Mouse (Mus musculus) forebrain, embryonic 10.5 days (tissue): ENCODE results near the gene Serping1. TPM values are rescaled to one million over a fixed set of nuclear protein-coding genes. Genes with fewer than 3 reads are reported as not detected.
"Not testable (repeated sequence)": the region's sequence is repeated elsewhere in the genome, so short reads cannot be mapped to it uniquely, and the experiment has no call there.

ENCODE experiments used
- DNase-seq: peaks from one replicate; pipeline ENCODE4 v3.0.0-alpha.2; 2017; ENCODE audit warnings: low spot score; ENCODE audit errors: extremely low spot score
- H3K27ac ChIP-seq: fragments of 300-500 bp; sonication (generic); 2 replicates; pipeline ENCODE4 v1.5.1; 2016; ENCODE audit warnings: mild to moderate bottlenecking
- H3K27me3 ChIP-seq: fragments of 300-500 bp; sonication (generic); 2 replicates; pipeline ENCODE4 v1.6.1; 2016; ENCODE audit warnings: mild to moderate bottlenecking; ENCODE audit not compliant: poor library complexity, severe bottlenecking
- H3K36me3 ChIP-seq: fragments of 300-500 bp; sonication (generic); replicated peaks from 2 replicates; pipeline ENCODE4 v1.6.1; 2016; ENCODE audit warnings: mild to moderate bottlenecking, moderate library complexity
- H3K4me1 ChIP-seq: fragments of 300-500 bp; sonication (generic); 2 replicates; pipeline ENCODE4 v1.6.1; 2016
- H3K4me3 ChIP-seq: fragments of 300-500 bp; sonication (generic); 2 replicates; pipeline ENCODE4 v1.5.1; 2016; ENCODE audit warnings: mild to moderate bottlenecking, moderate library complexity
- H3K9me3 ChIP-seq: fragments of 300-500 bp; sonication (generic); 2 replicates; pipeline ENCODE4 v1.6.1; 2016; ENCODE audit warnings: mild to moderate bottlenecking, moderate library complexity
- WGBS: fragments of 180-500 bp; shearing (Covaris S2); methylation state at CpG from one replicate; pipeline ENCODE4 v1.1.7; 2016; 5-methylcytosine and 5-hydroxymethylcytosine counted together
- polyA plus RNA-seq: library from polyadenylated mRNA; unstranded; fragments of >200 nt; fragmentation: Nextera tagmentation; extraction: Ambion mirVana; gene quantifications from 2 replicates; pipeline ENCODE4 v1.2.1, GENCODE M21; 2016

Gene Serping1
- polyA plus RNA-seq = 22.7 and 23.2 TPM in 2 replicates

DNA sequence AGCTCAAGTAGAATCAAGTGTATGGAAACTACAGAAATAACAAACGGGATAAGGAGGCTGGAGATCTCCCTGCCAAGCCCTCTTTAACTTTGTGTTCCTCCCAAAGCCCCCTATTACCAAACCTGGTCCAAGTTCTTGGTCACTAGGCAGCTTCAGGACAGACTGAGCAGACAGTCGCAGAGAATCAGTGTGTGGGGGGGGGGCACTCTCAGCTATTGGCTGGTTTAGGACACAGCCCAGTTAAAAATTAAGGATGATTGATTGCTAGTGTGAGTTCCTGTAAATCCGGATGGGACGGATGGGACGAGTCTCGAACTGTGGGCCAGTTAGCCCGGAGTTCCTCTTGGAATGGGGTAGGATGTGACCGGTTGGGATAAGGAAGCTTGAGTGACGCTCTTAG, at the start of gene Serping1:
Gene Serping1, minus strand, starts transcription at position 204 of the 400 bp plus-strand sequence.
- DNase-seq = peak; percentile 23
- Histone ChIP-seq H3K27me3 (no peaks in the 10 kb centered on the region), H3K9me3 (no peaks in the 10 kb centered on the region), H3K36me3 (no peaks in the 10 kb centered on the region), H3K4me1 (peaks cover 35% of the 10 kb centered on the region), H3K27ac (peak within 1 kb of the TSS; percentile 89), H3K4me3 (peak within 1 kb of the TSS; percentile 47)
- 68% methylated on average over 9 of the region's 9 CpGs for WGBS

DNA sequence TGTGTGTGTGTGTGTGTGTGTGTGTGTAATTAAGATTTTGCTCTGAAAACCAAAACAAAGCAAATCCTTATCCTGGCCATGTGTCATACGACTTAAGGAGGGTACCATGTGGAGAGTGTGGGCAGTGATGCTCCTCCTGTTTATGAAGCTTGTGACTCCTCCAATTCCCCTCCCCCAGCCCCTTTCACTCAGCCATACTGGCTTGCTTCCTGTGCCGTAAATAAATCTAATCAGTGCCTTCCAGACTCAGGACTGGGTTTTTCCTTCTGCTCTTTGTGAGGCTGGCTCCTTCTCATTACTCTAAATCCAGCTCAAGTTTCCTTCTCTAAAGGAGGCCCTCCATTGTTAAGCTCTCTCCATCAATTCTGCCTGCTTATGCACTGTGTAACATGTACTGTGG, 48.0 kb upstream of the Serping1 start:
- Histone ChIP-seq H3K27ac (no peak overlapping the region), H3K4me3 (no peak overlapping the region), H3K36me3 (peaks cover 1% of the 10 kb centered on the region), H3K4me1 (peaks cover 13% of the 10 kb centered on the region), H3K9me3 (no peaks in the 10 kb centered on the region), H3K27me3 (no peaks in the 10 kb centered on the region; the same call in 1 of the 2 replicates)
- no peak for DNase-seq
- 57% methylated on average over 2 of the region's 2 CpGs for WGBS

DNA sequence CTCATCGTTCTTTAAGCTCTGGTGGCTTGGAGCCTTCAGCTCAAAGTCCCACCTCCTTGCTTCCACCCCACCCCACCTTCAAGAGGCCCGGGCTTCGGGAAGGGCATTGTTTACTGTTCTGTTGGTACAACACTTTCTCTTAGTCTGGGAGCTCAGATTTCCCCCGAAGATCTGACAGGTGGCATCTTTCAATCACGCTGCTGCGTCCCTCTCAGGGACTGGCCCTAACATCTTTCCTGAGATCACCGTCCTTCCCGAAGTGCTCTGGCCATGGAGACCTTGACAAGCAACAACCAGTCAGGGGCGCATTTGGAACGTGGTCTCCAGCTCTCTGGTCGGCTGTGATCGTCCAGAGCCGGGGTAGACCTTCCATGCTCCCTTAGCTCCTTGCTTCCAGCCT, 47.3 kb upstream of the Serping1 start, which contains the start of gene Smtnl1:
Gene Smtnl1, minus strand, starts transcription at position 101 of the 400 bp plus-strand sequence.
- WGBS = 69% methylated on average over 13 of the region's 13 CpGs
- DNase-seq = no peak
- no peaks in the 10 kb centered on the region for H3K9me3 ChIP-seq
- no peaks in the 10 kb centered on the region for H3K36me3 ChIP-seq
- no peaks in the 10 kb centered on the region; the same call in 1 of the 2 replicates for H3K27me3 ChIP-seq
- H3K27ac ChIP-seq = no peak within 1 kb of the TSS
- no peak within 1 kb of the TSS for H3K4me3 ChIP-seq
- peaks cover 6% of the 10 kb centered on the region for H3K4me1 ChIP-seq

DNA sequence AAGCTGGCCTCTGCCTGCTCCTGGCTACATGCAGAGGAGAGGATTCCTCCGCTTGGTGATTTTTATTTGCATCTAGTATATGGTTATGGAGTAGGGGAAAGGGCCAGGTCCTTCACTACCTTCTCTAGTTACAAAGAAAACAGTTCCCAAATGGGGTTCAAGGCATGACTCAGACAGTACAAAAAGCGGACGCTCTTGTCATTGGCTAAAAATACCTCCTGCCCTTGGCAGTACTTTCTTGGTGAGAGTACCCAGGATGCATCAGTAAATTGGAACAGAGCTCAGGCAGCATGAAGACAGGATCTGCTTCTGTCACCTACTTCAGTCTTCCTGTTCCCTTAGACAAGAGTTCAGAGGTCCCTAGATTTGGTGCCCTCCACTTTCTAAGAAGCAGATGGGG, 44.6 kb upstream of the Serping1 start:
- Histone ChIP-seq H3K4me1 (peaks cover 4% of the 10 kb centered on the region; the same call in 1 of the 2 replicates), H3K27ac (no peak overlapping the region), H3K27me3 (no peaks in the 10 kb centered on the region; the same call in 1 of the 2 replicates), H3K9me3 (no peaks in the 10 kb centered on the region), H3K4me3 (no peak overlapping the region), H3K36me3 (no peaks in the 10 kb centered on the region)
- WGBS = 78% methylated on average over 3 of the region's 3 CpGs
- no peak for DNase-seq

DNA sequence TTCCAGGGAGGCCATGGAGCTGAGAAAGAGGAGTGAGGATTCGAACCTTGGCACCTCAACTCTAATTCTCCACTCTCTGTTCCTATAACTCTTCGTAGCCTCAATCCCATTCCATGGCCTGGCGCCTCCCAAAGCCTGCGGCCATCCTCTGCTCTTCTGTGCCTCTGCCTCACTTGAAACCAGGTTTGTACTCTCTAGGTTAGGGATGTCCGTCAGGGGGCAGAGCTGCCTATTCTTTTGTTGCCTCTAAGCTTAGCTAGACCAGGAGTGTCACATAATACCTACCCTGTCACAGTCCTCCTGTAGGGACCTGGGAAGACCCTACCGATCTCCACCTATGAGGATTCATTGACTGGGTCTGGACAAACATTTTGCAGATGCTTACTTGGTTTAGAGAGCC, 37.4 kb upstream of the Serping1 start:
- Histone ChIP-seq H3K27me3 (no peaks in the 10 kb centered on the region), H3K4me1 (peaks cover 10% of the 10 kb centered on the region), H3K4me3 (no peak overlapping the region), H3K27ac (0 out of 2 replicates have a peak overlapping the region, but pooled peaks have one; percentile 48), H3K36me3 (peaks cover 2% of the 10 kb centered on the region; the same call in 1 of the 2 replicates), H3K9me3 (no peaks in the 10 kb centered on the region)
- no peak for DNase-seq
- 75% methylated on average over 6 of the region's 6 CpGs for WGBS

DNA sequence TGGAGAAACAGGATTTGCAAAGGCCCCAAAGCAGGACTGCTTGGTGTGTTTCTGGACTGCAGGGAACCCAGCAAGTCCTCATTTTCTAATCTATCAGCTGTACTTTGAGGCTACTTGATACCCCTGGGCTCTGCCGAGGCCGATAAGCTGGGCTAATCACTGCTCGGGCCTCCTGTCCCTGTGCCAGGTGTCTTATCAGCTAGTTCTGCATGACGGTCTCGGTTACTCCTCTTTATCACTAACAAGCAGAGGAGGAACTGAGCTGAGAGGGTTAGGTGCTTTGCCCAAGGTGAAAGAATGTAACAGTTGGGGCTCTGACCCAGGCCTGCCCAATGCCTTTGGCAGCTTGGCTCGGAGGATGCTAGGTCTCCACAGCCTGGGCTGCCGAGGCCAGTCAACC, 36.6 kb upstream of the Serping1 start:
- no peak for DNase-seq
- Histone ChIP-seq H3K27ac (0 out of 2 replicates have a peak overlapping the region, but pooled peaks have one; percentile 48), H3K4me3 (no peak overlapping the region), H3K36me3 (peaks cover 2% of the 10 kb centered on the region; the same call in 1 of the 2 replicates), H3K27me3 (no peaks in the 10 kb centered on the region), H3K9me3 (no peaks in the 10 kb centered on the region), H3K4me1 (peaks cover 10% of the 10 kb centered on the region)
- 90% methylated on average over 7 of the region's 7 CpGs for WGBS

DNA sequence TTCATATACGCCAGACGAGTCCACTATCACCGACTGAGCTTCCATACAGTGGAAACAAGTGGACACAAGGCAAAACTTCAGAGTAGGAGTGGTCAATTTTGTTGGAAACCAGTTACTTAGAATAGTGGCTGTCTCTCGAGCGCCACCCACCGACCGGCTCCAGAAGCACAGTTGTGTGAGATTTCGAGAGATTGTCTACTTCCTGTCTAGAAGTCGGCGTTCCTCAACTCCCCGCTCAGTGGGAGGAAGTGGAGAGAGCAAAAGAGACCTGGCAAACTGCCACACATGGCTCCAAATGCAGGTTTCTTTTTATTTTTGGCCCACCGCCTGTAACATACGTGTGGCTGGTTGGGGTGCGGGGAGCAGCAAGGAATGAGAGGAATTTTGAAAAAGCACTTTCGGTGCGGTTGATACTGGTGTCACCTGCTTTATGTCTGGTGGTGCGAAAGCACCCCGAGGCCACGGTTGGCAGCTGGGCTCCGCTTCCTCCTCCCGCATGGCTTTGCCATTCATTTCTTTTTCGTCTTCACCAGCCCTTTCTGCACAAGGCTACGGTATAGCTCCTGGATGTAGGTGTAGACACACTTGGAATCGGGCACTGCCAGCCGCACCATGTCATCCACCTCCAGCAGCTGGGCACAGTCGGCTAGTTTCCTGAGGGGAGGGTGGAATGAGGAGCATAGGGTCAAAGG, 35.8 kb upstream of the Serping1 start:
- H3K27ac ChIP-seq = peak overlapping the region; percentile 73

DNA sequence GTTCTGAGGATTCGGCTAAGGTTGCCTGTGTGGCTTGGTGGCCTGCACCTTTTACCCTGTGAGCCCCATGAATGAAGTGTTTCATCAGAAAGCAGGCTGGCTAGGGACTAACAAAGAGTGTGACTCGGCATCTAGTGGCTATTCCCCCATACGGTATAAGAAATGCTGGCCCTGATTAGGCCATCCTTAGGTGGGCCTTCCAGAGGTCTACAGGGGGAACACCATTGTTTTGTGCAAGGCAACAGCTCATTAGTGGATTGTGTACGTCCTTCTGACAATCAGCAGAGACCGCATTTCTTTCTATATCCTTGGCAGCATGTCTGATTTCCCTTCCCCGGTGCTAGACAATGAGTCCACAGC, 35.3 kb upstream of the Serping1 start:
- WGBS = 75% methylated on average over 6 of the region's 6 CpGs
- Histone ChIP-seq H3K9me3 (no peaks in the 10 kb centered on the region), H3K27ac (peak overlapping the region; percentile 73), H3K4me1 (peaks cover 10% of the 10 kb centered on the region), H3K36me3 (peaks cover 2% of the 10 kb centered on the region; the same call in 1 of the 2 replicates), H3K4me3 (peak overlapping the region; percentile 39; the same call in 1 of the 2 replicates), H3K27me3 (no peaks in the 10 kb centered on the region)
- no peak for DNase-seq

More for the DNA sequence above, 35.8 kb upstream of the Serping1 start:
- Histone ChIP-seq H3K4me3 (peak overlapping the region; percentile 39), H3K9me3 (no peaks in the 10 kb centered on the region), H3K36me3 (peaks cover 2% of the 10 kb centered on the region; the same call in 1 of the 2 replicates), H3K4me1 (peaks cover 10% of the 10 kb centered on the region), H3K27me3 (no peaks in the 10 kb centered on the region)
- peak; percentile 84 for DNase-seq
- 42% methylated on average over 26 of the region's 26 CpGs for WGBS

DNA sequence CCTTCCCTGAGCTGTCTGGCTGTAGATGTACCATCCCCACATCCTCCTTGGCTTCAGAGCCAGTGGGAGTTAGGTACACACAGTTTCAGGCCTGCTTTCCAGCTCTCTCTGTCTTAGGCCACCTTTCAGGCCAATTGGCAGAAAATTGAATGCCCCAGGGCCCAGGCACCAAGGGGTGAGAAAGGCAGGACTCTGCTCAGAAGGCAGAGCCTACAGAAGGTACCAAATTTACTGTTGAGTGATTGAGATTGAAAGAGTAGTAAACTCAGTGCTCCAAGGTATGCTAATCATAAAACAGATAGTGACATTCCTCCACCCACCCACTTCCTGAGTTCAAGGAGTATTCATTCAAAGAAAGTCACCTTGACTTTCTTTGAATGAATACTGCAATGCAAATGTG, 34.1 kb upstream of the Serping1 start:
- H3K36me3 ChIP-seq = peaks cover 2% of the 10 kb centered on the region; the same call in 1 of the 2 replicates
- DNase-seq = no peak
- H3K9me3 ChIP-seq = no peaks in the 10 kb centered on the region
- H3K27me3 ChIP-seq = no peaks in the 10 kb centered on the region
- H3K4me3 ChIP-seq = no peak overlapping the region
- H3K4me1 ChIP-seq = peaks cover 10% of the 10 kb centered on the region
- H3K27ac ChIP-seq = no peak overlapping the region

DNA sequence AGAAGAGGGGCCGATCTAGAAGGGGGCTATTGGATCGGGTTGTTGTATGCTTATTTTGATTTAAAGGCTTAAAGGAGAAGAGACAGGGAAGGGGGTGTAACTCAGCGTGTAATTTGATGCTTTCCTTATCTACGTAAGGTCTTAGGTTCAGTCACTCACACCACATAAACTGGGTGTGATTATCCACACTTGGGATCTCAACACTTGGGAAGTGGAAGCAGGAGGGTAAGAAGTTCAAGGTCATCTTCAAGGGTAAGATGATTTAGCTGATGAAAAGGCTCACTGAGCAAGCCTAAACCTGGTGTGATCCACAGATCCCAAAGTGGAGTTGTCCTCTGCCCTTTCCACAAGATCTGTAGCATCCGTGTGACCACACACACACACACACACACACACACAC, 31.3 kb upstream of the Serping1 start:
- peaks cover 10% of the 10 kb centered on the region for H3K4me1 ChIP-seq
- H3K27ac ChIP-seq = no peak overlapping the region
- 80% methylated on average over 5 of the region's 5 CpGs for WGBS
- DNase-seq = no peak
- H3K36me3 ChIP-seq = peaks cover 2% of the 10 kb centered on the region; the same call in 1 of the 2 replicates
- H3K27me3 ChIP-seq = no peaks in the 10 kb centered on the region
- no peak overlapping the region for H3K4me3 ChIP-seq
- no peaks in the 10 kb centered on the region for H3K9me3 ChIP-seq

DNA sequence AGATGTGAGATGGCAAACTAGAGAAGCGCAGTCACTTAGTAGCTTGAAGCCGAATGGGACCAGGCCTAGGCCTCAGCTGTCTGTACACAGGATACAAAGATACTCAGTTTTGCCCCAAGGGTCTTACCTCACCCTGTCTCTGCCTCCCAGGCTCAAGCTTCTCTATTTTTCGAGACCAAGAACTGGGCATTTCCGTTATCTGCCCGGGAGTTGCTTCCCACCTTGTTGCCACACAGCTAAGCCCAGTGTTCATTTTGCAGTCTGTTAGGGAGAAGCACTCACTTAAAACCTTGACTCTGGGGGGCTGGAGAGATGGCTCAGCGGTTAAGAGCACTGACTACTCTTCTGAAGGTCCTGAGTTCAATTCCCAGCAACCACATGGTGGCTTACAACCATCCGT, 28.7 kb upstream of the Serping1 start:
- H3K27me3 ChIP-seq = no peaks in the 10 kb centered on the region
- H3K4me1 ChIP-seq = peaks cover 7% of the 10 kb centered on the region
- WGBS = 85% methylated on average over 7 of the region's 7 CpGs
- no peak overlapping the region for H3K27ac ChIP-seq
- no peak overlapping the region for H3K4me3 ChIP-seq
- H3K36me3 ChIP-seq = no peaks in the 10 kb centered on the region; the same call in 1 of the 2 replicates
- DNase-seq = no peak
- H3K9me3 ChIP-seq = no peaks in the 10 kb centered on the region

DNA sequence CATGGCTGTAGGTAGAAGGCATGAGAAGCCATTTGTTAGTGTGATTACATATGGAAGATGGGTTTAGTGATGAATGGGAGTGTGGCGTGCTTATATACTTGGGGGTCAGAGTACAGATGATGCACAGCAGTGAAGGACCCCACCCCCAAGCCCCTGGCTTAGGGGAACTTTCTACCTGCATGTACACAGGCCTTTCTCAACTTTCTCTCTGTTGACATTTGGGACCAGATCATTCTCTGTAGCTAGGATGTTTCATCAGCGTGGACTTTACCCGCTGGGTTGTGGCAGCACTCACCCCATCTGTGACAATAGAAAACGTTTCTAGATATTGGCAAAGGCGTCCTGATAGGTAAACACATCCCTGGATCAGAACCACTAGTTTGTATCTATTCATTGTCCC, 26.0 kb upstream of the Serping1 start:
- DNase-seq, H3K27me3 ChIP-seq, H3K36me3 ChIP-seq, H3K9me3 ChIP-seq, H3K4me3 ChIP-seq, H3K27ac ChIP-seq: not testable (repeated sequence)
- H3K4me1 ChIP-seq = peaks cover 20% of the 10 kb centered on the region
- WGBS = 82% methylated on average over 5 of the region's 5 CpGs

DNA sequence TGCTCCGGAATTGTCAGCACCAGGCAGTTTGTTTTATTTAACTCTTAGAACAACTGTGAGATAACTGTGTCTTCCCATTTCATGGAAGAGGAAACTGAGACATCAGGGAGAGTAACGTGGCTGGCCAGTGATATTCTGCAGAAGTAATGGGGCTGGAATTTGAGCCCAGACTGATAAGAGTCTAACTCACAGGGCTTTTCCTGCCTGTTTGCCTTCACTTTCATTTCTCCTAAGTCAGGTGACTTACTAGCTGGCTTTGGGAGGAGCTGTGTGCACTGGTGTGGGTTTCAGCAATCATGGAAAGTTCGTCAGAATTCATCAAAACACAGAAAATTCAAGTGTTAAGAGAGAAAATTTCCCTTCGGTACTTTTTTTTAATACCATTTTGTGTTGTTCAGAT, 25.1 kb upstream of the Serping1 start:
- Histone ChIP-seq H3K4me3 (no peak overlapping the region), H3K27me3 (no peaks in the 10 kb centered on the region), H3K4me1 (peaks cover 20% of the 10 kb centered on the region), H3K27ac (no peak overlapping the region), H3K9me3 (peaks cover 4% of the 10 kb centered on the region), H3K36me3 (no peaks in the 10 kb centered on the region)
- 83% methylated on average over 4 of the region's 4 CpGs for WGBS
- DNase-seq = no peak
